ENCODE assay signal across 14 mouse cellular contexts in genomic region chr11:44776556-44776955, GRCm38 (mm10).
"Had no signal": no experiment of that assay in that cellular context is flagged by ENCODE, and none has a peak within 500 bp of the region (broad histone marks: within the 10 kb centered on the region; RNA-seq: fewer than 3 reads in every experiment).

No protein-coding gene starts in this region.

- H3K4me3 ChIP-seq: kidney, embryonic 15.5 days; limb, embryonic 12.5 days; limb, embryonic 15.5 days; midbrain, embryonic 13.5 days had no signal

- H3K4me2 ChIP-seq: kidney, embryonic 15.5 days; limb, embryonic 12.5 days; limb, embryonic 15.5 days; liver, embryonic 11.5 days; lung, embryonic 14.5 days had no signal

- H3K36me3 ChIP-seq: kidney, embryonic 15.5 days; limb, embryonic 15.5 days; midbrain, embryonic 13.5 days had no signal

- H3K27ac ChIP-seq: kidney, embryonic 15.5 days; limb, embryonic 12.5 days; limb, embryonic 15.5 days; liver, embryonic 14.5 days; macrophage had no signal

- H3K9ac ChIP-seq: kidney, embryonic 15.5 days; limb, embryonic 12.5 days; limb, embryonic 15.5 days; liver, embryonic 14.5 days; liver, postnatal 0 days; lung, embryonic 14.5 days had no signal

- H3K9me3 ChIP-seq: kidney, embryonic 15.5 days; limb, embryonic 12.5 days; limb, embryonic 15.5 days; midbrain, embryonic 13.5 days had no signal

- H3K4me1 ChIP-seq: kidney, embryonic 15.5 days; limb, embryonic 15.5 days had no signal

- H3K27me3 ChIP-seq: kidney, embryonic 15.5 days; limb, embryonic 12.5 days; limb, embryonic 15.5 days; midbrain, embryonic 13.5 days had no signal

- DNase-seq: kidney, postnatal 10 days; kidney, postnatal 36 days; left cerebral cortex, postnatal 4 days; liver, postnatal 0 days; lung, embryonic 14.5 days; thymus, postnatal 25 days had no signal

- ATAC-seq: liver, postnatal 0 days; lung, postnatal 0 days had no signal
